In genomic region chr2:44923056-44923883, GRCm38 (mm10) we compare ENCODE assay signal across 18 mouse cellular contexts. TPM values are rescaled to one million over a fixed set of nuclear protein-coding genes. Genes with fewer than 3 reads are reported as not detected.
DNase-seq lines count a peak whose midpoint lies in the region; ATAC-seq and TF ChIP-seq lines count a peak whose summit lies in the region.
"Had no signal": no experiment of that assay in that cellular context is flagged by ENCODE, and none has a peak within 500 bp of the region (broad histone marks: within the 10 kb centered on the region; RNA-seq: fewer than 3 reads in every experiment).

No protein-coding gene starts in this region.

- no peak overlapping the region for H3K4me3 ChIP-seq in lung, postnatal 0 days (ENCODE audit: low read depth, low read length)
- 0 out of 2 replicates have a peak overlapping the region, but pooled peaks have one; percentile 36 for H3K4me3 ChIP-seq in bone marrow macrophage, adult 2 months (ENCODE audit: insufficient read depth, low read length)
- H3K4me3 ChIP-seq: embryonic facial prominence, embryonic 13.5 days; hindbrain, embryonic 13.5 days; layer of hippocampus, adult 2 months; midbrain, embryonic 15.5 days had no signal

- TF ChIP-seq CTCF in lung, postnatal 0 days (IDR thresholded peaks at IDR 0.05) = no peak
- TF ChIP-seq CTCF in bone marrow macrophage, adult 2 months (IDR thresholded peaks at IDR 0.05; ENCODE audit: low read depth, low read length) = no peak

- no peak overlapping the region for H3K27ac ChIP-seq in lung, postnatal 0 days (ENCODE audit: low read length)
- H3K27ac ChIP-seq in bone marrow macrophage, adult 2 months (ENCODE audit: insufficient read depth, low read depth, low read length) = no peak overlapping the region
- H3K27ac ChIP-seq: embryonic facial prominence, embryonic 13.5 days; hindbrain, embryonic 13.5 days; layer of hippocampus, adult 2 months; midbrain, embryonic 15.5 days had no signal

- ATAC-seq in lung, postnatal 0 days = no peak
- ATAC-seq in CD4-positive, CD25-positive, alpha-beta regulatory T cell, adult 4 months = peak; percentile 23
- ATAC-seq: forebrain, embryonic 16.5 days; intestine, embryonic 16.5 days; midbrain, embryonic 15.5 days had no signal

- H3K9me3 ChIP-seq in lung, postnatal 0 days (ENCODE audit: low read length) = no peaks in the 10 kb centered on the region
- H3K9me3 ChIP-seq: embryonic facial prominence, embryonic 13.5 days; hindbrain, embryonic 13.5 days; midbrain, embryonic 15.5 days had no signal

- WGBS in lung, postnatal 0 days = 77% methylated on average over 8 of the region's 8 CpGs

- H3K4me1 ChIP-seq in lung, postnatal 0 days (ENCODE audit: insufficient read depth, low read depth, low read length) = peaks cover 4% of the 10 kb centered on the region; the same call in 1 of the 2 replicates
- peaks cover 11% of the 10 kb centered on the region for H3K4me1 ChIP-seq in bone marrow macrophage, adult 2 months (ENCODE audit: control insufficient read depth, insufficient read depth, low read length)
- H3K4me1 ChIP-seq: embryonic facial prominence, embryonic 13.5 days had no signal

- H3K36me3 ChIP-seq in lung, postnatal 0 days (ENCODE audit: insufficient read depth, low read length) = no peaks in the 10 kb centered on the region
- H3K36me3 ChIP-seq: embryonic facial prominence, embryonic 13.5 days; hindbrain, embryonic 13.5 days; midbrain, embryonic 15.5 days had no signal

- H3K4me2 ChIP-seq in lung, postnatal 0 days (replicated peaks; ENCODE audit: low read depth, low read length) = no peak overlapping the region
- H3K4me2 ChIP-seq: embryonic facial prominence, embryonic 13.5 days; hindbrain, embryonic 13.5 days; lung, embryonic 14.5 days; midbrain, embryonic 15.5 days had no signal

- TF ChIP-seq POLR2A in bone marrow macrophage, adult 2 months (IDR thresholded peaks at IDR 0.05; ENCODE audit: borderline replicate concordance, low read depth, low read length) = no peak

- no peak overlapping the region for H3K9ac ChIP-seq in lung, postnatal 0 days (replicated peaks; ENCODE audit: low read depth)
- H3K9ac ChIP-seq: embryonic facial prominence, embryonic 13.5 days; hindbrain, embryonic 13.5 days; lung, embryonic 14.5 days; midbrain, embryonic 15.5 days had no signal

- peak; percentile 35 for DNase-seq in lung, postnatal 0 days (ENCODE audit: low spot score)
- DNase-seq in lung, adult 18-20 months = no peak
- no peak for DNase-seq in adrenal gland, postnatal 25 days
- no peak for DNase-seq in retina, postnatal 1 day
- DNase-seq in frontal cortex, adult 2 months (ENCODE audit: extremely low spot score in 1 of 2, low spot score in 1 of 2) = no peak
- DNase-seq: adrenal gland, adult 8-10 months; cerebellum, adult 18-20 months; kidney, postnatal 10 days; lung, embryonic 14.5 days; spleen, adult 18-20 months had no signal

- no peak for TF ChIP-seq EP300 in lung, postnatal 0 days (IDR thresholded peaks at IDR 0.05)

- no peaks in the 10 kb centered on the region for H3K27me3 ChIP-seq in lung, postnatal 0 days (replicated peaks; ENCODE audit: insufficient read depth, low read length)
- H3K27me3 ChIP-seq: embryonic facial prominence, embryonic 13.5 days; hindbrain, embryonic 13.5 days; midbrain, embryonic 15.5 days had no signal

RNA-seq across cellular contexts. Expression of gene Gtdc1, which starts 4.2 kb away (rescaled TPM):
- 7.6 and 10.0 TPM in 2 replicates for polyA plus RNA-seq in lung, postnatal 0 days (2015; fragmentation: Nextera tagmentation; extraction: Ambion mirVana)
- 10 to 100 TPM; 18.1 to 21.4 TPM for polyA plus RNA-seq in CD4-positive, CD25-positive, alpha-beta regulatory T cell, adult 4 months (2017; shearing (Covaris generic))
- polyA plus RNA-seq in bone marrow macrophage, adult 2 months (2012; ENCODE audit: insufficient read depth, insufficient read length, missing spikeins) = 19.1 and 20.4 TPM in 2 replicates
- 11.8 and 14.4 TPM in 2 replicates for total RNA-seq in adrenal gland, postnatal 25 days (2021)
- polyA plus RNA-seq in frontal cortex, adult 2 months (2012; rRNA removed) = 44.6 and 55.9 TPM in 2 replicates
